Mouse (Mus musculus): ENCODE results near the gene Ppp4r2.

Ppp4r2 gene

GRCm38 (mm10) chr6:100833355-100833754 is at the start of gene Ppp4r2:
Gene Ppp4r2 (plus strand): TSS chr6:100833622.
- peak; percentile 82 to 84 for DNase-seq

- no peak for DNase-seq
Observed at GRCm38 (mm10) chr6:100787726-100788125, 45.7 kb upstream of the Ppp4r2 start.

- no peak for DNase-seq
Observed at GRCm38 (mm10) chr6:100789161-100789560, 44.3 kb upstream of the Ppp4r2 start.

GRCm38 (mm10) chr6:100792055-100792659 is 41.3 kb upstream of the Ppp4r2 start:
- DNase-seq, result no peak

- DNase-seq, result no peak
Observed at GRCm38 (mm10) chr6:100792973-100793769, 40.3 kb upstream of the Ppp4r2 start.

GRCm38 (mm10) chr6:100795797-100796196 is 37.6 kb upstream of the Ppp4r2 start:
- no peak for DNase-seq

- no peak for DNase-seq
Observed at GRCm38 (mm10) chr6:100799290-100799689, 34.1 kb upstream of the Ppp4r2 start.

GRCm38 (mm10) chr6:100799766-100800165 is 33.7 kb upstream of the Ppp4r2 start:
- DNase-seq, result no peak

- peak in 1 of 2 experiments; percentile 11 for DNase-seq
Observed at GRCm38 (mm10) chr6:100800497-100800955, 32.9 kb upstream of the Ppp4r2 start.

- DNase-seq, result no peak
Observed at GRCm38 (mm10) chr6:100802381-100803083, 30.9 kb upstream of the Ppp4r2 start.

GRCm38 (mm10) chr6:100803250-100803649 is 30.2 kb upstream of the Ppp4r2 start:
- no peak for DNase-seq

GRCm38 (mm10) chr6:100807187-100807586 is 26.2 kb upstream of the Ppp4r2 start:
- DNase-seq, result no peak

GRCm38 (mm10) chr6:100807746-100808145 is 25.7 kb upstream of the Ppp4r2 start:
- DNase-seq, result no peak

- no peak for DNase-seq
Observed at GRCm38 (mm10) chr6:100808221-100808778, 25.1 kb upstream of the Ppp4r2 start.

- no peak for DNase-seq
Observed at GRCm38 (mm10) chr6:100810117-100810516, 23.3 kb upstream of the Ppp4r2 start.

GRCm38 (mm10) chr6:100811731-100812130 is 21.7 kb upstream of the Ppp4r2 start:
- no peak for DNase-seq

GRCm38 (mm10) chr6:100821367-100821766 is 12.1 kb upstream of the Ppp4r2 start:
- no peak for DNase-seq

GRCm38 (mm10) chr6:100823356-100823755 is 10.1 kb upstream of the Ppp4r2 start:
- no peak for DNase-seq

GRCm38 (mm10) chr6:100824381-100824965 is 8.9 kb upstream of the Ppp4r2 start:
- no peak for DNase-seq

GRCm38 (mm10) chr6:100826046-100826445 is 7.4 kb upstream of the Ppp4r2 start:
- DNase-seq, result no peak

- DNase-seq, result no peak
Observed at GRCm38 (mm10) chr6:100828565-100828964, 4.9 kb upstream of the Ppp4r2 start.

GRCm38 (mm10) chr6:100829770-100830169 is 3.7 kb upstream of the Ppp4r2 start:
- no peak for DNase-seq

- DNase-seq, result no peak
Observed at GRCm38 (mm10) chr6:100831188-100831587, 2.2 kb upstream of the Ppp4r2 start.
